Mouse (Mus musculus) brain, embryonic 14.5 days (tissue): ENCODE data around the gene S100a5.

Experiments used
- CTCF ChIP-seq: fragments of 200-500 bp; IDR thresholded peaks from 2 replicates; pipeline ENCODE4 v1.5.1; 2012; ENCODE audit warnings: inconsistent platforms, mild to moderate bottlenecking, moderate library complexity, borderline replicate concordance; ENCODE audit not compliant: insufficient read depth, insufficient read length; ENCODE audit errors: extremely low read depth
- POLR2A ChIP-seq: fragments of 200-500 bp; IDR thresholded peaks from 2 replicates; pipeline ENCODE4 v1.6.1; 2012; ENCODE audit warnings: mild to moderate bottlenecking, inconsistent platforms, borderline replicate concordance; ENCODE audit not compliant: poor library complexity, insufficient read depth, insufficient read length, severe bottlenecking; ENCODE audit errors: extremely low read depth

DNA sequence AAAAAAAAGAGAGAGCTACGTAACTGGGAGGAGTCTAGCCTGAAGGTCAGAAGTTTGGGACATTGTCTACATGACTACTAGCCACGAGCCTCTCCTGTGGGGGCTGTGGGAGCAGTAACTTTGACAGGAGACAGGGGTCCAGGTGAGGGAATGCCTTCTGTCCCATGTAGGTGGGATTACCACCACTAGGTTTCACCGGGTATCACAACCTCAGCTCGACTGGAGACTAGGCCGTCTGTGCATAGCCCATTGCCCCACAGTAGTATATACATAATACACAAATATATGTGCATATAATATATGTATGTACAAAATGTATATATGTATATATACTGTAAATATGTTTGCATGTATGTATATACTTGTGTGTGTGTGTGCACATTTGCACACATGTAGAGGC is 27.2 kb upstream of the S100a5 start:
- TF ChIP-seq CTCF (no peak), POLR2A (no peak)
